Mouse (Mus musculus) embryonic fibroblast, embryonic 13.5 days (primary cell): Measurements from ENCODE around the gene Crybb3.

Source experiments
- CTCF ChIP-seq: IDR thresholded peaks from 2 replicates; pipeline ENCODE4 v1.5.1; 2011; ENCODE audit warnings: mild to moderate bottlenecking, control low read depth, low read length, moderate library complexity, borderline replicate concordance; ENCODE audit not compliant: insufficient read depth
- POLR2A ChIP-seq: IDR thresholded peaks from 2 replicates; pipeline ENCODE4 v1.6.1; 2011; ENCODE audit warnings: low read depth, mild to moderate bottlenecking, control low read depth, low read length, moderate library complexity

DNA sequence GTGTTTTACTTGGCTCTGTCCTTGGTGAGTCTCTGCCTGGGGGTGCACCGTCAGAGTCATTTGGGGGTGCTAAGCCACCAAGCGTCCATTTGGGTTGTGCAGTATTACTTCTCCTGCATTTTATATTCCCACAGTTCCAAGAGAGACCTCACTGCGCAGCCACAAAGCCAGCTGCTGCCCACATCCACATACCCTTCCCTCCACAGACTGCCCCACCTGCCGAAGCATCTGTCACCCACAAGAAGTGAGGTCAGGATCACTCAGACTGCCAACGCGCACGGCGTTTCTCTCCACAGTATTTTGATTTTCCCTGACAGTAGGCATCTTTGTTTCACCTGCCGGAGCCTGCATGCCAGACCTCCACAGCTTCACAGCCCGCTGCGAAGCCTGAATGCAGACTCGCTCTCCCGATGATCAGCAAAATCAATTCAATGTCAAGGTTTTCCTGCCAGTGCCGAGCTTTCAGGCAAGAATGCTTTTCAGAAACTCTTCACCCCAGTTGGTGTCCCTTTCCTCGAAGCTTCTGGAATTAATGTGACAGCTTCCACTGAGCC, 50.1 kb downstream of the Crybb3 start:
- TF ChIP-seq CTCF (no peak), POLR2A (no peak)
